Mouse (Mus musculus): ENCODE measurements at regions not wholly inside any gene's neighbourhood (a gene's known extent, or its start where the extent isn't known, plus 50 kb on each side); places are given as distances from the start of the nearest gene placed in this dataset.

DNA sequence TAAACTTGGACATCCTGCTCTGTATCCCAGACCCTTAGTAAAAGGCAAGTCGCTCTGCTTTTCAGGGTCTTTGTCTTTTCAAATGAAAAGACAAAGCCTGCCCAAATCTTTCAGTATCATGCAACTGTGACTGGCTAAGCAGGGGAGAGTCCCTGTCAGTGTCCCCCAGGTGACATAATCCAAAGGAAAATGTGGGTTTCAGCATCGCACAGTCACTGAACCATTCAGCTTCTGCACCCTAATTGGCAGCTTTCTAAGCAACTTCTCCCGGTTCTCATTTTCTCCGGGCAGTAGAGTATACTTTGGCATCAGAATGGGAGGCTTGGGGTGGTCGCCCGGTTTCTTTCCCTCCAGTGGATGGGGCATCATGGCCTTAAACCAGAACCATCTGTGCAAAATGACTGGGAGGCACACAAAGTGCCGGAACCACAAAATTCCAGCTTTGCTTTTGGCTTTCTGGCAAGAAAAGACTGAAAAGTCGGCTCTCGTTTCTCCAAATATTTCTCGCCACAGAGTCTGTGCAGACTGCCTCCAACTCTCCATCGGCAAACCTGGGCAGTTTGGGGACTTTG, 228.3 kb downstream of the Lpin1 start:
- Histone ChIP-seq H3K36me3 (ENCODE audit: control insufficient read depth, insufficient read depth, low read length) (no peaks in the 10 kb centered on the region), H3K9me3 (ENCODE audit: control insufficient read depth, low read length) (no peaks in the 10 kb centered on the region), H3K27me3 (ENCODE audit: control insufficient read depth, insufficient read depth, low read length) (no peaks in the 10 kb centered on the region), H3K9ac (ENCODE audit: low read length) (no peak overlapping the region), H3K4me3 (ENCODE audit: low read depth, low read length) (no peak overlapping the region), H3K4me1 (ENCODE audit: control insufficient read depth, insufficient read depth, low read length) (no peaks in the 10 kb centered on the region), H3K27ac (ENCODE audit: low read depth, low read length) (no peak overlapping the region), H3K4me2 (ENCODE audit: low read depth) (no peak overlapping the region)
- WGBS = 88% methylated on average over 11 of the region's 11 CpGs
- no peak for ATAC-seq (ENCODE audit: insufficient read depth, low FRiP score, low TSS enrichment)
- DNase-seq (ENCODE audit: low spot score) = no peak

DNA sequence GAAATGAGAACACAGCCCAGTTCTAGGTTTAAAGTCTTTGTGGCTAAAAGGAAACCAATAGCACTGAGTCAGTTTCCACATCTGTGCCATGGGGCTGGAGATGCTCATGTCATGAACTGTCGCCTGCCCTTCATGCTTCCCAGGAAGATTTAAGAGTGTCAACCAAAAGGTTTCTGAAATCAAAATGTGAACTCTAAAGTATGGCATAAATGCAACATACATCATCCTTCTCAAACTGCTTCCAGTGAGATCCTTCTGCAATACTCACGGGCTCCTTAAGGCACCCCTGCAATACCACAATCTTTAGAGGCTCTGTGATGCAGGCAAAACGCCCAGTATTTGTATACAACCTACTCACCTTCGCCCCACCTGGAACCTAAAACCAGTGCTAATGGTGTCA, 229.7 kb downstream of the Lpin1 start:
- Histone ChIP-seq H3K36me3 (ENCODE audit: control insufficient read depth, insufficient read depth, low read length) (no peaks in the 10 kb centered on the region), H3K4me1 (ENCODE audit: control insufficient read depth, insufficient read depth, low read length) (no peaks in the 10 kb centered on the region), H3K27ac (ENCODE audit: low read depth, low read length) (no peak overlapping the region), H3K27me3 (ENCODE audit: control insufficient read depth, insufficient read depth, low read length) (no peaks in the 10 kb centered on the region), H3K4me3 (ENCODE audit: low read depth, low read length) (no peak overlapping the region), H3K9ac (ENCODE audit: low read length) (no peak overlapping the region), H3K4me2 (ENCODE audit: low read depth) (no peak overlapping the region), H3K9me3 (ENCODE audit: control insufficient read depth, low read length) (no peaks in the 10 kb centered on the region)
- WGBS = 85% methylated on average over 4 of the region's 4 CpGs
- DNase-seq (ENCODE audit: low spot score) (no peak), ATAC-seq (ENCODE audit: insufficient read depth, low FRiP score, low TSS enrichment) (no peak)

DNA sequence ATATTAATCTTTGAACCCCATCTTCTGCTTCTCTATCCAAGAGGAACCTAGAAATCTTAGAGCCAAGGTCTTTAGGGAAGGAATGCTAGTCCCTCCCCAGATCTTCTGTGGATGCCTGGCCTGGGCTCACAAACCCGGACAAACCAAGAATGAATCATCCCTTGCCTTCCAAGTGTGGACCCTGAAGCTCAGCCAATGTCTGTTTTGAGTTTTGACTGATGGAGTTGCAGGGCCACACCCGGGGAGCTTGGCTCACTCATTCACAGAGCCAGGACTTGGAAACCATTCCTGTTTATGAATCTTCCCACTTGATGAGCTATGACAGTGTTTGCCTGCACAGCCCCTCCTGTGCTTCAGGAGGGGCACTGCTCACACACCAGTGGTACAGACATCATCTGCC, 230.4 kb downstream of the Lpin1 start:
- H3K4me2 ChIP-seq (ENCODE audit: low read depth) = no peak overlapping the region
- DNase-seq (ENCODE audit: low spot score) (no peak), ATAC-seq (ENCODE audit: insufficient read depth, low FRiP score, low TSS enrichment) (no peak)
- H3K36me3 ChIP-seq (ENCODE audit: control insufficient read depth, insufficient read depth, low read length) = no peaks in the 10 kb centered on the region
- no peak overlapping the region for H3K9ac ChIP-seq (ENCODE audit: low read length)
- H3K9me3 ChIP-seq (ENCODE audit: control insufficient read depth, low read length) = no peaks in the 10 kb centered on the region
- no peaks in the 10 kb centered on the region for H3K27me3 ChIP-seq (ENCODE audit: control insufficient read depth, insufficient read depth, low read length)
- H3K27ac ChIP-seq (ENCODE audit: low read depth, low read length) = no peak overlapping the region
- H3K4me3 ChIP-seq (ENCODE audit: low read depth, low read length) = no peak overlapping the region
- 75% methylated on average over 2 of the region's 2 CpGs for WGBS
- no peaks in the 10 kb centered on the region for H3K4me1 ChIP-seq (ENCODE audit: control insufficient read depth, insufficient read depth, low read length)

DNA sequence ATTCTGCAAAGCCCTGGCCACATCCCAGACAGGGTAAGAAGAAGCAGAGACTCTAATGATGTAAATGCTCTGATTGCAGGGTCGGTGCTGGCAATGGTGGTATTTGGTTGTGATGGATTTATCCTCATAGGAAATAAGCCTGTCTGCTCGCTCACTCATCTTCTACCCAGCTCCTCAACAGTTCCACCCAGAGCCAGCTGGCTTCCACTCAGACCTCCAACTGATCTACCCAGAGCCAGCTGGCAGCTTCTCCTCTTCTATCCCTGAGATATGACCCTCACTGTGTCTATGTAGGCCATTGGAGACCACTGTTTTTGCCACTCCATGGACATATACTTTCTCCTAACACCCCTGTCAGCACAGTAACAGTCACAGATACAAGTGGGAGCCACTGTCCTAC, 231.4 kb downstream of the Lpin1 start:
- no peaks in the 10 kb centered on the region for H3K36me3 ChIP-seq (ENCODE audit: control insufficient read depth, insufficient read depth, low read length)
- no peak overlapping the region for H3K4me3 ChIP-seq (ENCODE audit: low read depth, low read length)
- no peak for DNase-seq (ENCODE audit: low spot score)
- H3K27me3 ChIP-seq (ENCODE audit: control insufficient read depth, insufficient read depth, low read length) = no peaks in the 10 kb centered on the region
- no peaks in the 10 kb centered on the region for H3K9me3 ChIP-seq (ENCODE audit: control insufficient read depth, low read length)
- no peak overlapping the region for H3K27ac ChIP-seq (ENCODE audit: low read depth, low read length)
- no peaks in the 10 kb centered on the region for H3K4me1 ChIP-seq (ENCODE audit: control insufficient read depth, insufficient read depth, low read length)
- no peak for ATAC-seq (ENCODE audit: insufficient read depth, low FRiP score, low TSS enrichment)
- 85% methylated on average over 2 of the region's 2 CpGs for WGBS
- no peak overlapping the region for H3K9ac ChIP-seq (ENCODE audit: low read length)
- H3K4me2 ChIP-seq (ENCODE audit: low read depth) = no peak overlapping the region

DNA sequence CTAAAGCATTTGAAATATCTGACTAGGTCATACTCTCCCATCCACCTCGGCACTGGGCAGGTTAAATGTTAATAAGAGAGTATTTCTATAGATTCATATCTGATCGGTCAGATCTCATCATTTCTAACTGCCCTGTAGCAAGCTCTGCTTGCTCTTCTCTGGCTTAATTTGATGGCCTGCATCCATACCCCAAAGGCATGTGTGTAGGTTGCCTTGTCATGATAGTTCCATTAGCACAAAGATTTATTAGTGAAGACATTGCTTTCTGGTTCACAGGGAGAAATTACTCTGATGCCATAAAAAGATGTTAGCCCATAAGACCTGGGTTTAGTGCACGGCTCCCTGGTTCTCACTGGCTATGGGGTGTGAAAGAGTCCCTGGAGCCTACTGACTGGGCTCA, 232.3 kb downstream of the Lpin1 start:
- Histone ChIP-seq H3K9me3 (ENCODE audit: control insufficient read depth, low read length) (no peaks in the 10 kb centered on the region), H3K4me3 (ENCODE audit: low read depth, low read length) (no peak overlapping the region), H3K9ac (ENCODE audit: low read length) (no peak overlapping the region), H3K27me3 (ENCODE audit: control insufficient read depth, insufficient read depth, low read length) (no peaks in the 10 kb centered on the region), H3K27ac (ENCODE audit: low read depth, low read length) (no peak overlapping the region), H3K4me1 (ENCODE audit: control insufficient read depth, insufficient read depth, low read length) (no peaks in the 10 kb centered on the region), H3K4me2 (ENCODE audit: low read depth) (no peak overlapping the region), H3K36me3 (ENCODE audit: control insufficient read depth, insufficient read depth, low read length) (no peaks in the 10 kb centered on the region)
- 78% methylated on average over 3 of the region's 3 CpGs for WGBS
- DNase-seq (ENCODE audit: low spot score) = no peak
- ATAC-seq (ENCODE audit: insufficient read depth, low FRiP score, low TSS enrichment) = no peak

DNA sequence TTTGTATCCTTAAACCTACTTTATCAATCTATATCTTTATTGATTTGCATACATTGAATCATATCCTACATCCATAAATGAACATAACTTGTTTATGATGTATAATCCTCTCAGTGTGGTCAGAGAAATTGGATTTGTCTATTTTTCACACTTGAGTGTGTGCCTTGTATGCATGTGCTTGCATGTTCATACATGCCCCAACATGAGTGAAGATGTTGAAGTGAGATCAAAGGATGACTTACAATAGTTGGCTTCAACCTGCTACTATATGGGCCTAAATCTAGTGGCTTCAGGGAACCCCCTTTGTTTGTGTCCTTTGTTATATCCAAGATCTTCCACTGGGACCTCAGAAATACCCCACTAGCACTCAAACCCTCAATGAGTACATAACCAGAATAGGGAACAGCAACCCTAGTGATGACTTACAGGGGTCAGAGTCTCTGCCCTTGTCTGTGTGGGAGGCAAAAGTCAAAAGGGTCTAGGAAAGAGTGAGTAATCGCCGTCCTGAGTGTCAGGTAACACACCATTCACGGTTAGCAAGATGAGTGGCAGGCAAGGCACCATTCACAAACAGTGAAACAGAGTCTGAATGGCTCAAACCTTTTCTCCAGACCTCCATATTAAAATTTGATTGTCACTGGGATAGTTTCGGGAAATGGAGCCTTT, 236.3 kb downstream of the Lpin1 start:
- DNase-seq (ENCODE audit: low spot score) = no peak
- ATAC-seq (ENCODE audit: insufficient read depth, low FRiP score, low TSS enrichment) = no peak
- WGBS = 71% methylated on average over 4 of the region's 4 CpGs

DNA sequence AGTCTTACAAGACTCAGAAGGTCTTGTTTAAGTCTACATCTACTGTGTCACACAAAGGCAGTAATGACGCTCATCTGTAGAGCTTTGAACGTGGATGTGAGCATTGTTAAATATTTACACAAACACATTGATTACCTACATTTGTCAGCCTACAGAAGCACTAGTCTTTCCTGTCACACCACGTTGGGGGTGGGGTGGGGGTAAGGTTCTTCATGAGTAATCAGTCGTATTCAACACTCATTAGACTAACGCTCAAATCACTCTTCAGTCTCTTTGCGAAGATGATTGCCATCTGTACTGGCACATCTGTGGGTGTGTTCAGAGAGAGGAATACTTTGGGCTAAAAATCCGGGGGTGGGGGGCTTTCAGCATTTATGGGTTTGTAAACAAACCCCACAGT, 240.7 kb downstream of the Lpin1 start:
- H3K4me3 ChIP-seq (ENCODE audit: low read depth, low read length) = no peak overlapping the region
- no peaks in the 10 kb centered on the region for H3K9me3 ChIP-seq (ENCODE audit: control insufficient read depth, low read length)
- H3K4me2 ChIP-seq (ENCODE audit: low read depth) = no peak overlapping the region
- DNase-seq (ENCODE audit: low spot score) (no peak), ATAC-seq (ENCODE audit: insufficient read depth, low FRiP score, low TSS enrichment) (no peak)
- H3K36me3 ChIP-seq (ENCODE audit: control insufficient read depth, insufficient read depth, low read length) = no peaks in the 10 kb centered on the region
- no peaks in the 10 kb centered on the region for H3K4me1 ChIP-seq (ENCODE audit: control insufficient read depth, insufficient read depth, low read length)
- no peaks in the 10 kb centered on the region for H3K27me3 ChIP-seq (ENCODE audit: control insufficient read depth, insufficient read depth, low read length)
- no peak overlapping the region for H3K27ac ChIP-seq (ENCODE audit: low read depth, low read length)
- H3K9ac ChIP-seq (ENCODE audit: low read length) = no peak overlapping the region
- 74% methylated on average over 7 of the region's 7 CpGs for WGBS

More for the DNA sequence above, 236.3 kb downstream of the Lpin1 start:
- Histone ChIP-seq H3K4me3 (ENCODE audit: low read depth, low read length) (no peak overlapping the region), H3K9me3 (ENCODE audit: control insufficient read depth, low read length) (no peaks in the 10 kb centered on the region), H3K9ac (ENCODE audit: low read length) (no peak overlapping the region), H3K36me3 (ENCODE audit: control insufficient read depth, insufficient read depth, low read length) (no peaks in the 10 kb centered on the region), H3K27ac (ENCODE audit: low read depth, low read length) (no peak overlapping the region), H3K4me1 (ENCODE audit: control insufficient read depth, insufficient read depth, low read length) (no peaks in the 10 kb centered on the region), H3K27me3 (ENCODE audit: control insufficient read depth, insufficient read depth, low read length) (no peaks in the 10 kb centered on the region), H3K4me2 (ENCODE audit: low read depth) (no peak overlapping the region)

DNA sequence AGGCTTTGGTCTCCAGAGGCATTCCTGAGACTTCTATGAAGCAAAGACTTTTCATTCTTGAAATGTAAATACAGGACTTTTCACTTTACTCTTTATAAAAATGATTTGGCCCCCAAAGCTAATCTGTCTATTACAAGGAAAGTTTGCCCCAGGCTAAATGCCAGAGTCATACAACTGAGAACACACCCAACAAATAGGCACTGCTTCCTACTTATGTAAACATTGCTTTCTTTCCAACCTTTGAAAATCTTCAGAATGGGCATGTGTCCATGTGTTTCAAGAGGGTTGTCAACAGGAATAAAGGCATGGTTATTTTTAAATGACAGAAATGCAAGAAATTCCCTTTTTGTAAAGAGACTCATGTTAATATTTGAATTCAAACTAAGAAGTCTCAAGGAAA, 248.4 kb downstream of the Lpin1 start:
- Histone ChIP-seq H3K27ac (ENCODE audit: low read depth, low read length) (no peak overlapping the region), H3K9me3 (ENCODE audit: control insufficient read depth, low read length) (no peaks in the 10 kb centered on the region), H3K4me1 (ENCODE audit: control insufficient read depth, insufficient read depth, low read length) (no peaks in the 10 kb centered on the region), H3K9ac (ENCODE audit: low read length) (no peak overlapping the region), H3K4me2 (ENCODE audit: low read depth) (no peak overlapping the region), H3K4me3 (ENCODE audit: low read depth, low read length) (no peak overlapping the region), H3K36me3 (ENCODE audit: control insufficient read depth, insufficient read depth, low read length) (no peaks in the 10 kb centered on the region), H3K27me3 (ENCODE audit: control insufficient read depth, insufficient read depth, low read length) (no peaks in the 10 kb centered on the region)
- ATAC-seq (ENCODE audit: insufficient read depth, low FRiP score, low TSS enrichment) (no peak), DNase-seq (ENCODE audit: low spot score) (no peak)

DNA sequence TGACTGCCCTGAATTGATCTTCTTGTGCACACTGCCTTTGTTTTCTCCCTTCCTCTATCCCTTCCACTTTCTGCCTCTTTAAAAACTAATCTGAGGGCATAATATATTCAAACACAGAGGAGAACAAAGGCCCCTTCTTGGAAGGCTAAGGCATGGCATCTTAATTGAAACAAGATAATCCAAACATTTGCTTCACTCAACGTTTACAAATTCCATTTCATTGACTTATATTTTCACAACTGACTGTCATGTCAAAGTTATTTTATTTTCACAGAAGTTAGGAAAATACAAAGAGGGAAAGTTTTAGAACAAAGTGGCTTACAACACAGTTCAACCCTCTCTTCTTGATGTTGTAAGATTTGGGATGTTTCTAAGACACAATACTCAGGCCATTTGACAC, 251.9 kb downstream of the Lpin1 start:
- WGBS = 38% methylated on average over 1 of the region's 1 CpGs
- no peak overlapping the region for H3K9ac ChIP-seq (ENCODE audit: low read length)
- H3K36me3 ChIP-seq (ENCODE audit: control insufficient read depth, insufficient read depth, low read length) = no peaks in the 10 kb centered on the region
- ATAC-seq (ENCODE audit: insufficient read depth, low FRiP score, low TSS enrichment) (no peak), DNase-seq (ENCODE audit: low spot score) (no peak)
- no peak overlapping the region for H3K4me3 ChIP-seq (ENCODE audit: low read depth, low read length)
- no peaks in the 10 kb centered on the region for H3K27me3 ChIP-seq (ENCODE audit: control insufficient read depth, insufficient read depth, low read length)
- no peaks in the 10 kb centered on the region for H3K4me1 ChIP-seq (ENCODE audit: control insufficient read depth, insufficient read depth, low read length)
- no peak overlapping the region for H3K27ac ChIP-seq (ENCODE audit: low read depth, low read length)
- H3K9me3 ChIP-seq (ENCODE audit: control insufficient read depth, low read length) = no peaks in the 10 kb centered on the region
- H3K4me2 ChIP-seq (ENCODE audit: low read depth) = no peak overlapping the region

Measured in neural tube, embryonic 11.5 days (tissue).